Mouse (Mus musculus) MN1 (cell line): ENCODE measurements around the gene Rnft1.

Experiments
- DNase-seq: peaks from one replicate; pipeline ENCODE4 v3.0.0-alpha.2; 2016; ENCODE audit warnings: low spot score

Gene Rnft1

GRCm38 (mm10) chr11:86484101-86484868 is at the start of gene Rnft1:
Gene Rnft1 (plus strand): TSS chr11:86484657.
- DNase-seq = peak; percentile 98

- peak; percentile 80 for DNase-seq
These were observed 47.6 kb upstream of the Rnft1 start for GRCm38 (mm10) chr11:86436843-86437242.

DNA sequence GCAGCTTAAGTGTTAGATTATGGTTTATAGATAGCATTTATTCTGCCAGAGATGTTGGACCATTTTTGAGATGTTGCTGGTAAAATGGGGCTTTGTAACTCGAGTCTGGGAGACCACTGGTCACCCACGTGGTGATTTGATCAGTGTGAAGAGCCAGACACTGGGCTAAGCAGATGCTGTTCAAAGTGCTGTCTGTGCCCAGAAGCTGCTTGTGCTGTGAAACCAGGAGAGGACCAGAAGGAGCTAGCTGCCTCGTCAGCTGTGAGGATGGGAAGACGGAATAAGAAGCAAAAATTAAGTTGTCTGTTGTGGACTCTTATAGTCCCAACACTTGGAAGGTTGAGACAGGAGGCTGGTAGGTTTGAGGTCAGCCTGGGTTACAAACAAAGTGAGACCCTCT is 46.2 kb upstream of the Rnft1 start:
- DNase-seq = peak; percentile 33

- no peak for DNase-seq
These were observed 43.7 kb upstream of the Rnft1 start for GRCm38 (mm10) chr11:86440791-86441190.

DNA sequence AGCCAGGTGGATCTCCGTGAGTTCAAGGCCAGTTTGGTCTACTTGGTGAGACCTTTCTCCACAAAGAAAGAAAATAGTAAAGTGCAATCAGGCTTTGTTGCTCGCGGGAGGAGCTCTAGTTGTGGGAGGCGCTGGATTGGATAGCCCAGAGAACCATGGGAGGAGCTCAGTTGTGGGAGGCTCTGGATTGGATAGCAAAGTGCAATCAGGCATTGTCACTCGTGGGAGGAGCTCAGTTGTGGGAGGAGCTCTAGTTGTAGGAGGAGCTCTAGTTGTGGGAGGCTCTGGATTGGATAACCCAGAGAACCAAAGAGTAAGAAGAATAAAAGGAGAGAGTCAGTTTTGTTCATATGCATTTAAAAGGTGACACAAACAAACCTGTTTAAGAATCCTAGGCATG is 30.5 kb upstream of the Rnft1 start:
- DNase-seq = no peak

DNA sequence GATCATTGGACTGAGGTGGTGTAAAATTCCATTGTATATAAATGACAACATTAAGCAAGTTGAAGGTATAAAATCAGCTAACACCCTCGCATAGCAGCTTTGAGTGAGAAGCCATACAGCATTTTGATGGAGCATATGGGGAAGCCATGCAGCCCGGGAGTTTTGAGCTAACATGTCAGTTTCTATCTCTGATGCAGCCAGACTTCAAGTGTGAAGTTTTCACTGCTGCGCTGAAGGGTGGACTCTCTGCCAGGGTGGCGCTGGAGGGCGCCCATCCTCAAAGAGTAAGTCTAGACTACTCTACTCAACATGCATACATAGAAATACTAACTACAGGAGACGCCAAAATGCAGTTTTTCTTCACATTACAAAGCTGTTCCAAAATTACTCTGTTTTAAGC is 26.9 kb upstream of the Rnft1 start:
- no peak for DNase-seq

GRCm38 (mm10) chr11:86458866-86459265 is 25.6 kb upstream of the Rnft1 start:
- DNase-seq = no peak

- no peak for DNase-seq
These were observed 21.9 kb upstream of the Rnft1 start for GRCm38 (mm10) chr11:86462579-86462978.

GRCm38 (mm10) chr11:86464275-86464674 is 20.2 kb upstream of the Rnft1 start:
- DNase-seq = peak; percentile 59

- DNase-seq = peak; percentile 75
These were observed 16.1 kb upstream of the Rnft1 start for GRCm38 (mm10) chr11:86468345-86468744.

DNA sequence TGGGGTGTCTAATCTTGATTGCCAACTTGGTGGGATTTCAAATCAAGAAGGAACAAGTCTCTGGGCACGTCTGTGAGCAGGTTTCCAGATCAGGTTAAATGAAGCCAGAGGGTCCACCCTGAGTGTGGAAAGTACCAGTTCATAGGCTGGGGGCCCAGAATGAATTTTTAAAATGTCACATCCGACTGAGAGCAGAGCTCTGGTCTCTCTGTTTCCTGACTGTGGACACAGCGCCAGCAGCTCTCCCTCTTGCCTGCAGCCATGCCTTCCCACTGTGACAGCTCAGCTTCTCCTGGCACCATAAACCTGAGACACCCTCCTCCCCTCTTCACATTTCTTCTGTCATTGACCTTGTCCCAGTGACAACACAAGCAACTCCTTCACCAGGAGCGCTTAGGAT is 15.5 kb upstream of the Rnft1 start:
- DNase-seq = no peak

DNA sequence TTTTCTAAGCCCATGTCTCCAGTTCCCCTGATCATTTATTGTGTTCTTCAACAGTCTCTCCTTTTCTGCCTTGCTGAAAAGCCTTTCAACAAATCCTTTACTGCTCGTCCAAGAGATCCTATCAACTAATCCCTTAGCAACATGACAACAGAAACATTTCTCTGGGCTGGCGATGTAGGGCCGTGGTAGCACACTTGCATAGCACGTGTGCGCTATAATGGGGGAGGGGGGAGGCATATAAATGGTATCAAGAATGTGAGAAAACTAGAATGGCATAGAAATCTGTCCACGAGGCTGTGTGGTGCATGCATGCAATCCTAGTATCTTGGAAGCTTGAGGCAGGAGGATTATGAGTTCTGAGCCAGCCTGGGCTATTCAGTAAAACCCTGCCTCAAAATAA is 12.7 kb upstream of the Rnft1 start:
- no peak for DNase-seq

DNA sequence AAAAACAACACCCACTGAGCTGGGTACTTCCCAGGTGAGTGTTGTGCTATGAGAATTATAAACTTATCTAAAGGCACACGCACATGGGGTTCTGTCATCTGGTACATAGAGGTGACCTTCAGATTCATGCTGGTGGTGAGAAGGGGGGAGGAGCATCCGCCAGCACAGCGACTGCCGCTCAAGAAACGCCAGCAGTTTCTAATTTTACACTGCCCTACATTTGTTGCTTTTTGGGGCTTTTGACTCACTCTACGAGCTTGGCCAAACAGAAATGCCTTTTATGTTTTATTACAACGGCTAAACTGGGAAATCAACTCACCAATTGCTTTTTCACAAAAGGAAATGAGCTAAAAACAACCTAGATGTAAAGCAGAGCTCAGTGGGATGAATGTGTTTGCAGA is 11.7 kb upstream of the Rnft1 start:
- DNase-seq = no peak

GRCm38 (mm10) chr11:86473576-86473975 is 10.9 kb upstream of the Rnft1 start:
- DNase-seq = no peak

DNA sequence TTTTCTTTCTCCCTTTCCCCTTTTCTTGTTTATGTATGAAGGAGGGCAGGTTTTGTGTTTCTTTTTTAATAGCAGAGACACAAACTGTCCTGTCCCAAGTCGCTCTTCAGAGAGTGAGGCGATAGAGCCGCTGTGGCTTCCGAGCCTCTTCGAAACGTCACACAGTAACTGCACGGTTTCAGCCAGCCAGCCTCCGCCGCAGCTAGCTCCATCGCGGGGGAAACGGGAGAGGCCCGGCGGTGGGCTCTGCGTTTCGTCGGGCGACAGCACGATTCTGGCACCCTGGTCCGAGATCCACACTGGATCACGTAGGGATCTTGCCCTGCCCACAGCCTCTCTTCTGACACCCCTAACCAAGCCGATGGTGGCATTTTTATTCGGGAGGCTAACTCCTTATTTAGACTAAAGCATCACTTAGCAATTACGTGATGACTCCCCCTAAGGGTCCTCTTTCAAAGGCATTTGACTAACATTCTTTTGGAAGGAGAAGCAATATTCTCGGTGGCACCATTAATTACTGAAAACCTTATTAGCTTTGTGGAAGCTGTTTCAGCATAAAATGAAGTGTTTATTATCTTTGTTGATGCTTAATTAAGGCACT is 553 bp downstream of the Rnft1 start:
- DNase-seq = peak; percentile 64

- DNase-seq = no peak
These were observed 6.3 kb downstream of the Rnft1 start for GRCm38 (mm10) chr11:86490782-86491181.

- DNase-seq = no peak
These were observed 12.9 kb downstream of the Rnft1 start for GRCm38 (mm10) chr11:86497356-86497755.

GRCm38 (mm10) chr11:86497908-86498307 is 13.5 kb downstream of the Rnft1 start:
- no peak for DNase-seq

DNA sequence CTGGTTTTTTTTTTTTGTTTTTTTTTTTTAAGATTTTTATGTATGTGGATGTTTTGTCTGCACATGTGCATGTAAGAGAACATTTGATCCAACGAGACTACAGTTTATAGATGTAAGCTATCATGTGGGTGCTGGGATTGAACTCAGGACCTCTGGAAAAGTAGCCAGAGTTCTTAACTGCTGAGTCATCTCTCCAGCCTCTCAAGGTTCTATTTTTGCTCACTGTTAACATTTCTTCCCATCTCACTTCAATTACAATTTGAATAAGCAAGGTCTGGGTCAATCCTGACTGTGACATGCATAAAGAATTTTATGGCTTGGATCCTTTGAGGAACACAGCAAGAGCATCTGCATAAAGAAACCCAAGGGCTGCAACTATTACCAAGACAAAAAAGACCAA is 16.3 kb downstream of the Rnft1 start:
- DNase-seq = no peak

DNA sequence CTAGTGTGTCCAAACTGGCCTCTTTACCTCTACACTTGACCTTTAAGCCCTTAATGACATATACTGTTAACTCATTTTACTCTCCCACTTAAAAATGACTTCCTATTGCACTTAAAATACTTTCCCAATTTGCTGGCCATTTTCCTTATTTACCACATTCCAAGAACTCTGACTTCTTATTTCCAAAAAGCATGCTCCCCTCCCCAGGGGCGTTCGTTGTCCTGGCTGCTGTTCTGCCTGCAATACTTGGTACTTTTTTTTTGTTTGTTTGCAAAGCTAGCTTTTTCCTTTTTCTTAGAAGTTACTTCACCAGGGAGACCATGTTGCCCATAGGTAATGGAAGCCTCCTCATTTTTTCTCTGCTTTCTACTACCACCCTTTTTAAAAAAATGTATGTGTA is 18.7 kb downstream of the Rnft1 start:
- DNase-seq = no peak

- DNase-seq = no peak
These were observed 22.9 kb downstream of the Rnft1 start for GRCm38 (mm10) chr11:86507334-86507733.

DNA sequence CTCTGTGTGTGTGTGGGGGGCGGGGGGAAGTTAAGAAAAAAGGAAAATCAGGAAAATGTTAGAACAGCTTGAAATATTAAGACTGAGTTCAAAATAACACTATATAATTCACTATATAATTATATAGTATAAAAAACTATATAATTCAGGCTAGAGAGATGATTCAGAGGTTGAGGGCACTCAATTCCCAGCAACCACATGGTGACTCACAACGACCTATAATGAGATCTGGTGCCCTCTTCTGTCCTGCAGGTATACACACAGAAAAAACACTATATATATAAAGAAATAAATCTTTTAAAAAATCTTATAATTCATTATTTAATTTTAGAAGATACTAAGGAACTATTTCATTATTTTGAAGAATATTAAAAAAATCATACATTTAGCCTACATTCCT is 23.5 kb downstream of the Rnft1 start:
- DNase-seq = no peak

- peak; percentile 43 for DNase-seq
These were observed 32.2 kb downstream of the Rnft1 start for GRCm38 (mm10) chr11:86516620-86517019.

GRCm38 (mm10) chr11:86517229-86517628 is 32.8 kb downstream of the Rnft1 start:
- DNase-seq = no peak
